Mouse (Mus musculus) heart, postnatal 0 days (tissue): ENCODE data around the gene Edn3.

ENCODE experiments used
- CTCF ChIP-seq: IDR thresholded peaks from 2 replicates; pipeline ENCODE4 v1.5.1; 2016; ENCODE audit warnings: antibody characterized with exemption, control low read depth, low read depth
- EP300 ChIP-seq: IDR thresholded peaks from 2 replicates; pipeline ENCODE4 v1.6.1; 2016; ENCODE audit warnings: antibody characterized with exemption, low read depth

DNA sequence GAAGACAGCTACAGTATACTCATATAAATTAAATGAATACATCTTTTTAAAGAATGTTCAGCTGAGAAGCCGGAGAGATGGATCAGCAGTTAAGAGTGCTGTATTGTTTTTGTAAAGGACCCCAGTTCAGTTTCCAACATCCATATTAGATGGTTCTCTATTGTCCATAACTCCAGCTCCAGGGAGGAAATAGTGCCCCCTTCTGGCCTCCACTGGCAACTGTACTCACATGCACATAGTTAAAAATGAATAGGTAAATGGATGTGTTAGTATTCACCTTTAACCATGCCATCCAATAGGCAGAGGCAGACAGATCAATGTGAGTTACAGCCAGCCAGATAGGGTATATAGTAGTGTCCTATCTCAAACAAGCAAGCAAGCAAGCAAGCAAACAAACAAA, 48.4 kb upstream of the Edn3 start:
- TF ChIP-seq CTCF, result no peak
- TF ChIP-seq EP300, result no peak
